8 mouse cellular contexts compared by ENCODE assay signal in genomic region chr16:63864463-63864976, GRCm38 (mm10). TPM values are rescaled to one million over a fixed set of nuclear protein-coding genes. Genes with fewer than 3 reads are reported as not detected.
DNase-seq lines count a peak whose midpoint lies in the region; ATAC-seq and TF ChIP-seq lines count a peak whose summit lies in the region.

No protein-coding gene starts in this region.

- no peaks in the 10 kb centered on the region for H3K9me3 ChIP-seq in heart, embryonic 14.5 days (ENCODE audit: control insufficient read depth, low read length)
- no peaks in the 10 kb centered on the region for H3K9me3 ChIP-seq in hindbrain, embryonic 11.5 days (ENCODE audit: control insufficient read depth, low read length)
- no peaks in the 10 kb centered on the region for H3K9me3 ChIP-seq in midbrain, embryonic 11.5 days (ENCODE audit: control insufficient read depth, low read length)

- intact Hi-C loops in heart, postnatal 10 days (cut with DNase I) = loop anchor here (10.0 kb wide), 2 partner anchors 850 to 920 kb away; no protein-coding TSS in a partner anchor

- 0 out of 4 replicates have a peak overlapping the region, but pooled peaks of 1 of the 2 experiments have one; percentile 7 for H3K27ac ChIP-seq in heart, embryonic 14.5 days (replicated peaks in 1 of 2; ENCODE audit: control insufficient read depth in 1 of 2, insufficient read depth in 1 of 2, low read depth in 2 of 2, low read length in 2 of 2)
- H3K27ac ChIP-seq in cortical plate, adult 2 months (ENCODE audit: insufficient read depth, low read length) = no peak overlapping the region
- no peak overlapping the region for H3K27ac ChIP-seq in hindbrain, embryonic 11.5 days (ENCODE audit: low read depth, low read length)
- H3K27ac ChIP-seq in midbrain, embryonic 11.5 days (ENCODE audit: low read depth, low read length) = no peak overlapping the region

- peak overlapping the region; percentile 81 for H3K4me2 ChIP-seq in heart, embryonic 14.5 days (ENCODE audit: low read length)
- peak overlapping the region; percentile 85 for H3K4me2 ChIP-seq in hindbrain, embryonic 11.5 days (replicated peaks; ENCODE audit: low read depth, low read length)
- peak overlapping the region; percentile 75 for H3K4me2 ChIP-seq in midbrain, embryonic 11.5 days

- H3K27me3 ChIP-seq in heart, embryonic 14.5 days (ENCODE audit: control insufficient read depth, insufficient read depth, low read length) = no peaks in the 10 kb centered on the region
- no peaks in the 10 kb centered on the region for H3K27me3 ChIP-seq in hindbrain, embryonic 11.5 days (ENCODE audit: control insufficient read depth, insufficient read depth, low read length)
- peaks cover 14% of the 10 kb centered on the region for H3K27me3 ChIP-seq in midbrain, embryonic 11.5 days (ENCODE audit: control insufficient read depth, insufficient read depth, low read length)

- no peak for ATAC-seq in heart, embryonic 14.5 days (ENCODE audit: insufficient number of reproducible peaks, insufficient read depth, low FRiP score, low read depth)
- ATAC-seq in hindbrain, embryonic 11.5 days (ENCODE audit: low FRiP score) = 0 out of 2 replicates have a peak, but pooled peaks have one; percentile 48
- ATAC-seq in midbrain, embryonic 11.5 days (ENCODE audit: low FRiP score) = peak; percentile 49; the same call in 1 of the 2 replicates

- 25% methylated on average over 7 of the region's 7 CpGs for WGBS in heart, embryonic 14.5 days
- 42% methylated on average over 7 of the region's 7 CpGs for WGBS in hindbrain, embryonic 11.5 days
- 29% methylated on average over 7 of the region's 7 CpGs for WGBS in midbrain, embryonic 11.5 days

- TF ChIP-seq CTCF in cortical plate, adult 2 months (IDR thresholded peaks at IDR 0.05; ENCODE audit: extremely low read depth, insufficient read depth, low read length) = no peak

- H3K9ac ChIP-seq in heart, embryonic 14.5 days (ENCODE audit: low read length) = peak overlapping the region; percentile 57
- H3K9ac ChIP-seq in hindbrain, embryonic 11.5 days (ENCODE audit: low read depth, low read length) = peak overlapping the region; percentile 60
- peak overlapping the region; percentile 57; the same call in 1 of the 2 replicates for H3K9ac ChIP-seq in midbrain, embryonic 11.5 days (ENCODE audit: low read length)

- TF ChIP-seq POLR2A in cortical plate, adult 2 months (IDR thresholded peaks at IDR 0.05; ENCODE audit: extremely low read depth, insufficient read depth, low read length) = no peak

- peak overlapping the region; percentile 56 to 79 for H3K4me3 ChIP-seq in heart, embryonic 14.5 days (ENCODE audit: control insufficient read depth in 1 of 2, insufficient read depth in 1 of 2, low read depth in 1 of 2, low read length in 2 of 2)
- H3K4me3 ChIP-seq in cortical plate, adult 2 months (ENCODE audit: insufficient read depth, low read length) = peak overlapping the region; percentile 72
- peak overlapping the region; percentile 77 for H3K4me3 ChIP-seq in hindbrain, embryonic 11.5 days (ENCODE audit: low read depth, low read length)
- H3K4me3 ChIP-seq in midbrain, embryonic 11.5 days (ENCODE audit: low read depth, low read length) = peak overlapping the region; percentile 58

- DNase-seq in heart, postnatal 10 days = no peak
- DNase-seq in hindbrain, embryonic 11.5 days (ENCODE audit: low spot score) = no peak
- DNase-seq in midbrain, embryonic 11.5 days (ENCODE audit: low spot score, missing footprints) = peak; percentile 90
- no peak for DNase-seq in spleen, postnatal 4 days (ENCODE audit: low spot score in 2 of 2)
- DNase-seq in ovary, adult 18-20 months (ENCODE audit: low spot score) = no peak
- no peak for DNase-seq in cerebellum, adult 8-10 months

- H3K4me1 ChIP-seq in heart, embryonic 14.5 days (ENCODE audit: control insufficient read depth in 2 of 2, insufficient read depth in 2 of 2, low read length in 2 of 2) = peaks cover 2 to 10% of the 10 kb centered on the region in 2 experiments; a peak in 3 of 4 replicates
- no peaks in the 10 kb centered on the region for H3K4me1 ChIP-seq in cortical plate, adult 2 months (ENCODE audit: control insufficient read depth, insufficient read depth, low read length)
- H3K4me1 ChIP-seq in hindbrain, embryonic 11.5 days (replicated peaks; ENCODE audit: control insufficient read depth, insufficient read depth, low read length) = no peaks in the 10 kb centered on the region
- H3K4me1 ChIP-seq in midbrain, embryonic 11.5 days (ENCODE audit: control insufficient read depth, insufficient read depth, low read length) = peaks cover 5% of the 10 kb centered on the region; the same call in 1 of the 2 replicates

- no peaks in the 10 kb centered on the region for H3K36me3 ChIP-seq in heart, embryonic 14.5 days (ENCODE audit: control insufficient read depth, insufficient read depth, low read length)
- H3K36me3 ChIP-seq in hindbrain, embryonic 11.5 days (ENCODE audit: control insufficient read depth, insufficient read depth, low read length) = no peaks in the 10 kb centered on the region
- no peaks in the 10 kb centered on the region for H3K36me3 ChIP-seq in midbrain, embryonic 11.5 days (ENCODE audit: control insufficient read depth, insufficient read depth, low read length)

RNA-seq across cellular contexts. Expression of gene Epha3, which starts 0.5 kb away (rescaled TPM):
- 8.1 and 8.5 TPM in 2 replicates for polyA plus RNA-seq in heart, embryonic 14.5 days (2014; fragmentation: Nextera tagmentation; extraction: Ambion mirVana)
- total RNA-seq in heart, postnatal 10 days (2021) = 1 to 10 TPM; 1.6 to 1.9 TPM
- 3.0 TPM in 2 replicates for polyA plus RNA-seq in cortical plate, adult 2 months (2012; rRNA removed)
- polyA plus RNA-seq in hindbrain, embryonic 11.5 days (2014; fragmentation: Nextera tagmentation; extraction: Ambion mirVana) = 66.2 and 68.6 TPM in 2 replicates
- 35.0 and 37.9 TPM in 2 replicates for polyA plus RNA-seq in midbrain, embryonic 11.5 days (2014; fragmentation: Nextera tagmentation; extraction: Ambion mirVana)
